Mouse (Mus musculus): ENCODE measurements around the gene Tmem247. TPM values are rescaled to one million over a fixed set of nuclear protein-coding genes. Genes with fewer than 3 reads are reported as not detected.

The Tmem247 gene
- total and polyA plus RNA-seq, 3 experiments: not detected

- Histone ChIP-seq H3K27ac (ENCODE audit: insufficient read depth, low read depth) (peak overlapping the region; percentile 44; the same call in 1 of the 2 replicates), H3K4me1 (ENCODE audit: control insufficient read depth in 1 of 2, insufficient read depth in 2 of 2) (peaks cover 39 to 74% of the 10 kb centered on the region in 2 experiments), H3K36me3 (replicated peaks in 1 of 2; ENCODE audit: control insufficient read depth in 1 of 2, insufficient read depth in 1 of 2, low read length in 1 of 2) (peaks cover 5 to 32% of the 10 kb centered on the region in 2 experiments), H3K4me3 (replicated peaks in 1 of 3; ENCODE audit: low read depth in 2 of 3, low read length in 2 of 3, poor library complexity in 1 of 3) (peak overlapping the region; percentile 88 to 91 (median 90)), H3K4me2 (ENCODE audit: insufficient read depth, low read depth, poor library complexity, severe bottlenecking) (peak overlapping the region; percentile 69), H3K27me3 (replicated peaks) (no peaks in the 10 kb centered on the region), H3K9me3 (replicated peaks; ENCODE audit: low read length) (no peaks in the 10 kb centered on the region), H3K9ac (ENCODE audit: insufficient read depth, low read depth) (peak overlapping the region; percentile 98), H3K79me2 (replicated peaks; ENCODE audit: control insufficient read depth, extremely low read depth, insufficient read depth, poor library complexity, severe bottlenecking) (peaks cover 17% of the 10 kb centered on the region)
- in situ Hi-C loops (cut with MboI; ENCODE audit: low pct_ligation_motif_present, low pct_unique_long_range_greater_than_20kb, low sequenced_read_pairs) (no loop called here), dilution Hi-C loops (cut with MboI; ENCODE audit: extremely low pct_ligation_motif_present, extremely low pct_unique_long_range_greater_than_20kb, low sequenced_read_pairs) (no loop called here)
- peak; percentile 91 for DNase-seq (ENCODE audit: extremely low read depth)
- TF ChIP-seq TBP (conservative IDR thresholded peaks at IDR 0.05; ENCODE audit: low read depth, low read length) (0 out of 2 replicates have a peak, but pooled peaks have one; percentile 53), JUND (conservative IDR thresholded peaks at IDR 0.05; ENCODE audit: low read depth, low read length) (no peak), PAX5 (IDR thresholded peaks at IDR 0.05; ENCODE audit: low read length) (no peak), CTCF (conservative IDR thresholded peaks at IDR 0.05 in 1 of 2, IDR thresholded peaks at IDR 0.05 in 1 of 2; ENCODE audit: low read depth in 2 of 2, low read length in 2 of 2) (no peak), POLR2A (IDR thresholded peaks at IDR 0.05; ENCODE audit: low read depth, low read length) (peak; percentile 57), MEF2A (IDR thresholded peaks at IDR 0.05; ENCODE audit: borderline replicate concordance, low read depth, low read length) (peak; percentile 82; the same call in 1 of the 2 replicates), GABPA (IDR thresholded peaks at IDR 0.05; ENCODE audit: insufficient replicate concordance, low read depth, low read length) (no peak), CHD2 (IDR thresholded peaks at IDR 0.05; ENCODE audit: low read length) (peak; percentile 46; the same call in 1 of the 2 replicates), ZNF384 (IDR thresholded peaks at IDR 0.05; ENCODE audit: low read depth, low read length) (no peak)
These were observed 47.4 kb downstream of the Tmem247 start for GRCm38 (mm10) chr17:86964502-86964901.

- in situ Hi-C loops (cut with MboI; ENCODE audit: low pct_ligation_motif_present, low pct_unique_long_range_greater_than_20kb, low sequenced_read_pairs) (no loop called here), dilution Hi-C loops (cut with MboI; ENCODE audit: extremely low pct_ligation_motif_present, extremely low pct_unique_long_range_greater_than_20kb, low sequenced_read_pairs) (no loop called here)
- Histone ChIP-seq H3K4me3 (replicated peaks in 1 of 3; ENCODE audit: low read depth in 2 of 3, low read length in 2 of 3, poor library complexity in 1 of 3) (peak overlapping the region; percentile 88 to 91 (median 90)), H3K4me2 (ENCODE audit: insufficient read depth, low read depth, poor library complexity, severe bottlenecking) (peak overlapping the region; percentile 69), H3K79me2 (replicated peaks; ENCODE audit: control insufficient read depth, extremely low read depth, insufficient read depth, poor library complexity, severe bottlenecking) (peaks cover 17% of the 10 kb centered on the region), H3K27me3 (replicated peaks) (no peaks in the 10 kb centered on the region), H3K36me3 (replicated peaks in 1 of 2; ENCODE audit: control insufficient read depth in 1 of 2, insufficient read depth in 1 of 2, low read length in 1 of 2) (peaks cover 10 to 37% of the 10 kb centered on the region in 2 experiments), H3K4me1 (ENCODE audit: control insufficient read depth in 1 of 2, insufficient read depth in 2 of 2) (peaks cover 43 to 77% of the 10 kb centered on the region in 2 experiments), H3K9me3 (replicated peaks; ENCODE audit: low read length) (no peaks in the 10 kb centered on the region), H3K27ac (ENCODE audit: insufficient read depth, low read depth) (peak overlapping the region; percentile 44; the same call in 1 of the 2 replicates), H3K9ac (ENCODE audit: insufficient read depth, low read depth) (peak overlapping the region; percentile 71)
- DNase-seq (ENCODE audit: extremely low read depth): no peak
- TF ChIP-seq POLR2AphosphoS2 (IDR thresholded peaks at IDR 0.05; ENCODE audit: low read depth, low read length) (no peak), MAFK (IDR thresholded peaks at IDR 0.05; ENCODE audit: insufficient replicate concordance, low read length) (no peak), PAX5 (IDR thresholded peaks at IDR 0.05; ENCODE audit: low read length) (no peak), KAT2A (IDR thresholded peaks at IDR 0.05; ENCODE audit: insufficient replicate concordance, low read length) (no peak), MAZ (IDR thresholded peaks at IDR 0.05; ENCODE audit: low read depth, low read length) (no peak)
These were observed 48.0 kb downstream of the Tmem247 start for GRCm38 (mm10) chr17:86965121-86965520.

GRCm38 (mm10) chr17:86966040-86966439 is 48.9 kb downstream of the Tmem247 start:
- Histone ChIP-seq H3K4me1 (ENCODE audit: control insufficient read depth in 1 of 2, insufficient read depth in 2 of 2) (peaks cover 44 to 77% of the 10 kb centered on the region in 2 experiments), H3K36me3 (replicated peaks in 1 of 2; ENCODE audit: control insufficient read depth in 1 of 2, insufficient read depth in 1 of 2, low read length in 1 of 2) (peaks cover 19 to 46% of the 10 kb centered on the region in 2 experiments), H3K4me2 (ENCODE audit: insufficient read depth, low read depth, poor library complexity, severe bottlenecking) (no peak overlapping the region), H3K9ac (ENCODE audit: insufficient read depth, low read depth) (no peak overlapping the region), H3K9me3 (replicated peaks; ENCODE audit: low read length) (no peaks in the 10 kb centered on the region), H3K79me2 (replicated peaks; ENCODE audit: control insufficient read depth, extremely low read depth, insufficient read depth, poor library complexity, severe bottlenecking) (peaks cover 17% of the 10 kb centered on the region), H3K27me3 (replicated peaks) (no peaks in the 10 kb centered on the region), H3K27ac (ENCODE audit: insufficient read depth, low read depth) (no peak overlapping the region), H3K4me3 (replicated peaks in 1 of 3; ENCODE audit: low read depth in 2 of 3, low read length in 2 of 3, poor library complexity in 1 of 3) (no peak overlapping the region)
- TF ChIP-seq MAZ (IDR thresholded peaks at IDR 0.05; ENCODE audit: low read depth, low read length) (no peak), MEF2A (IDR thresholded peaks at IDR 0.05; ENCODE audit: borderline replicate concordance, low read depth, low read length) (no peak), E2F4 (IDR thresholded peaks at IDR 0.05; ENCODE audit: insufficient replicate concordance, low read depth, low read length) (no peak), JUND (conservative IDR thresholded peaks at IDR 0.05; ENCODE audit: low read depth, low read length) (no peak), CHD2 (IDR thresholded peaks at IDR 0.05; ENCODE audit: low read length) (no peak), ZC3H11A (IDR thresholded peaks at IDR 0.05; ENCODE audit: low read depth, low read length) (no peak), POLR2AphosphoS2 (IDR thresholded peaks at IDR 0.05; ENCODE audit: low read depth, low read length) (no peak), KAT2A (IDR thresholded peaks at IDR 0.05; ENCODE audit: insufficient replicate concordance, low read length) (no peak), SIN3A (IDR thresholded peaks at IDR 0.05; ENCODE audit: low read length) (no peak), RAD21 (IDR thresholded peaks at IDR 0.05; ENCODE audit: low read depth, low read length) (no peak), MAFK (IDR thresholded peaks at IDR 0.05; ENCODE audit: insufficient replicate concordance, low read length) (no peak), CTCF (conservative IDR thresholded peaks at IDR 0.05 in 1 of 2, IDR thresholded peaks at IDR 0.05 in 1 of 2; ENCODE audit: low read depth in 2 of 2, low read length in 2 of 2) (no peak), IRF4 (IDR thresholded peaks at IDR 0.05; ENCODE audit: low read depth, low read length) (no peak), GABPA (IDR thresholded peaks at IDR 0.05; ENCODE audit: insufficient replicate concordance, low read depth, low read length) (no peak), ELF1 (IDR thresholded peaks at IDR 0.05; ENCODE audit: low read depth, low read length) (no peak), ZNF384 (IDR thresholded peaks at IDR 0.05; ENCODE audit: low read depth, low read length) (no peak), UBTF (IDR thresholded peaks at IDR 0.05; ENCODE audit: low read depth, low read length) (no peak), MXI1 (IDR thresholded peaks at IDR 0.05; ENCODE audit: low read depth, low read length) (no peak), MAX (IDR thresholded peaks at IDR 0.05; ENCODE audit: low read length) (no peak), ETS1 (conservative IDR thresholded peaks at IDR 0.05; ENCODE audit: low read depth, low read length) (no peak)
- no peak for DNase-seq (ENCODE audit: extremely low read depth)
- dilution Hi-C loops (cut with MboI; ENCODE audit: extremely low pct_ligation_motif_present, extremely low pct_unique_long_range_greater_than_20kb, low sequenced_read_pairs) (no loop called here), in situ Hi-C loops (cut with MboI; ENCODE audit: low pct_ligation_motif_present, low pct_unique_long_range_greater_than_20kb, low sequenced_read_pairs) (no loop called here)

All from CH12.LX (cell line).